Mouse (Mus musculus) spleen, adult 12 weeks (tissue): Measurements from ENCODE around the gene Gm9945.
A peak's percentile ranks its signal among the peaks of the same experiment; 100 is the strongest.

Experiments used
- DNase-seq: peaks from one replicate; pipeline ENCODE4 v3.0.0; 2022; ENCODE audit warnings: low spot score

Gm9945 gene

DNA sequence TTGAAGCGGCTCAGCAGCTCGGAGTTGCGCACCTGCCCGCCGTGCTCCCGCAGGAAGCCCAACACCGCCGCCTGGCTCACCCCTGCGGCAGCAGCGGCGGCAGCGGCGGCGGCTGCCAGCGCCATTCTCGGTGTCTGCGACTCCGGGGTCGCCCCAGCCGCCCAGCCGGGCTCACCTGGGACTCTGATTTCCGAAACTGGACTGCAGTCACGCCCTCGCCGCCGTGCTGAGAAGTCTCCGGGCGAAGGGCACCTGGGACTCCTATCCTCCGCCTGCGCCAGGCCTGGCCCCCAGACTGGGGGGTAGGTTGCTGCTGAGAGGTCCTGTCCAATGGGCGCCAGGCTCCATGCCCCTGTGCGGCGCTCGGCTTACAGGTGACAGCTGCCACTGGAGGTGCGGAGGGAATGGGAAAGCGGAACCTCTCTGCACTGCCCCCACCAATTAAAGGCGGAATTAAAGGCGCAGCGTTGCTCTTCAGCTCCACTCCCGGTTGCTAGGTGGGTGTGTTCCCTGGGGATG, at the start of gene Gm9945, which contains the start of gene Sowaha:
TSS of gene Gm9945 (plus strand) at position 384 of the 519 bp plus-strand sequence.
TSS of gene Sowaha (minus strand) at position 492 of the 519 bp plus-strand sequence.
- DNase-seq: peak; percentile 54

DNA sequence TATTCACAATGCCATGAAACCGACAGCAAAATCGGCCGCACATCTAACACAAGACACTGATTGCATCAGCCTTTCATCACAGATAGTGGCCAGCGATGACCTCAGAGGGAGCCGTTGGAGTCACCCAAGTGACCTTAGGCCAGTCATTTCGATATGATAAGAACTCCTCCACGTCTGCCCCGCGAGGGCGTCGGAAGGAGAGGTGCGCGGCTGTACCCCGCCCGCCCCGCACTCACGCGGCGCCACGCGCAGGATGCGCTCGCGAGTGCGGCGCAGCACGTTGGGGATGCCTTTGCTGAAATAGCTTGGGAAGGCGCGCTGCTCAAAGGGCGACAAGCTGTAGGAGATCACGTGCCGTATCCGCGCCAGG, 49.7 kb upstream of the Gm9945 start:
- no peak for DNase-seq

DNA sequence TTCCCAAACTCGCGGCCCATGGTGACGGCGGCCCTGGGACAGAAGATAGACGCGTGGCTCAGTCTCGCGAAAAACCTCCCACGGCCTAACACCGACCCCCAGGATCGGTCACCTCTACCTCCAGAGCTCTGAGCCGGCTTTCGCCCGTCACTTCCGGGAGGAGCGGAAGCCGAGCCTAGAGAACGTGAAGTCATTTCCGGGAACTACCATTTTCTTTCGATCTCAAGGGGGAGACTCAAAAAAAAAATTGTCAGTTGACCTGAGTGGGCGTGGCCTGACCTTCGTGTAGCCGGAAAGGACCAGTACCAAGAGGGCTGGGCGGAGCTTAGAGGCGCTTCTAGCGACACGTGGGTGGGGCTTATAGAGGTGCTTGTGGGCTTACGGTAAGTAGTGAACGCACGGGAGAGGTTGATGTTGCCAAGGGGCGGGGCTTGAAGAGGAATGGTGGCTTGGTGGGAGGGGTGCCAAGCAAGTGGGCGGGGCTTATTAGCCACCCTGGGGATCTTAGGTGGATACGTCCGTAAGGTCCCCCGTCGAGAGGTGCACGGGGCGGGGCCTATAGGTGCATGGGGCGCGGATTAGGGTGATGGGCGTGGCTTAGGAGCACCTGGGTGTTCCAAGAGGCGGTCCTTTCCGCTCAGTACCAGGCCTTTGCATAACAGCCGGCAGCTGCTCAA, 49.2 kb upstream of the Gm9945 start, which contains the start of the genes Uqcrq and Gdf9:
TSS of gene Uqcrq (minus strand) at position 162 of the 677 bp plus-strand sequence.
TSS of gene Gdf9 (plus strand) at position 354 of the 677 bp plus-strand sequence.
- DNase-seq: peak; percentile 96

DNA sequence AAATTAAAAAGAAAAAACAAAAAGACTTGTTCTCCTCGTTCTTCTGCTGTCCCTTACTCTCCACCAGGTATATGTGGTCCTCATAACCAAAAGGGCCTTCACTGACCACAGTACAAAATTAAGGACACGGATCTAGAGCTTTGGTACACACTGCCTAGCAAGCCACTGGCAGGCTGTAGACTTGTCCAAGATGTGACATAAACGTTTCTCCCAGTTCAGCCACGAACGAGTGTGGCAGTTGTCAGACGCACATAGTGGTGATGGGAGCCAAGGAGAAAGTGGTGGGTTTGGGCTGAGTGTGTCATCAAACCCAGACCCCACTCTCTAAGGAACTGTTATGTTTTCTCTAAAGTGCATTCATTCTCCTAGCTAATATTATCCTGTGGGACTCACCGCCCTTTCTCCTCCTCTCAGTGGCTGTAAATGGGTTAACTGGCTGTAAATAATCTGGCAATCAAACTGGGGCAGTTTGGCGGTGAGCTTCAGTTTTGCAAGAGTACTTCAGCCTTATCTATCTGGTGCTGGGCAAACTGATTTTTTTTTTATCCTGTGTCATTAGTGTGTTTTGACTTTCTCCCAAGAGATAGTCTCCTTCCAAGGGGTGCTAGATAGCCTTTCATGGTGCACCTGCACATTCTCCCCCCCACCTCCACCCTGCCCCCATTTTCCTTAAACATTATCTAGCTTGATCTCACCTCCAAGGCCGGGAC, 48.5 kb upstream of the Gm9945 start:
- DNase-seq: no peak

DNA sequence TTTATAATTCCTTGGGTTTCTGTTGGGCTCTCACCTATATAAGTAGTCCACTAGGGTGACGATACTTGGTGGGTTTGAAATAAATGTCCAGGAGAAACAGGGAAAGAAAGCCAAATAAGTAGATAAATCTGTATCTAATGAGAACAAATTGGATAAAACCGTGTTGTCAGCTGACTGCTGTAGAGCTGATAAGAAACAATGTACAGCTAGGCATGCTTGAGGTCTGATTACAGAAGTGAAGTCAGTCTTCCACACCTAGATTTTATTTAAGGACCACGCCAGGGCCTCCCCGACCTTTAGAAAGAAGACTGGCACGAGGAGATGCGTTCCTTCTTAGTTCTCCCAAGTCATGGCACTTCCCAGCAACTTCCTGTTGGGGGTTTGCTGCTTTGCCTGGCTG, 46.9 kb upstream of the Gm9945 start:
- no peak for DNase-seq

DNA sequence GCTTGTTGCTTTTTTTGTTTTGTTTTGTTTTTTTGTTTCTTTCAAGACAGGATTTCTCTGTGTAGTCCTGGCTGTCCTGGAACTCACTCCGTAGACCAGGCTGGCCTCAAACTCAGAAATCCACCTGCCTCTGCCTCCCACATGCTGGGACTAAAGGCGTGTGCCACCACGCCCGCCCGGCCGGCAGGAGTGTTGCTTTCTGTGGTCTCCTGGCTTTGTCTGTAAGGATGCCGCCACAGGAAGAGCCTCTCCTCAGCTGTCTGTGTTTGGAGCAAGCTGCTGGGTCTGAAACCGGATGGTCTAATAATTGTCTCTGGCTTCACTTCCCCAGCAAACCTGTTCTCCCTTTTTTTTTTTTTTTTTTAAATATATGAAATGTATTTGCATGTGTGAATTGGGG, 44.5 kb upstream of the Gm9945 start:
- no peak for DNase-seq

DNA sequence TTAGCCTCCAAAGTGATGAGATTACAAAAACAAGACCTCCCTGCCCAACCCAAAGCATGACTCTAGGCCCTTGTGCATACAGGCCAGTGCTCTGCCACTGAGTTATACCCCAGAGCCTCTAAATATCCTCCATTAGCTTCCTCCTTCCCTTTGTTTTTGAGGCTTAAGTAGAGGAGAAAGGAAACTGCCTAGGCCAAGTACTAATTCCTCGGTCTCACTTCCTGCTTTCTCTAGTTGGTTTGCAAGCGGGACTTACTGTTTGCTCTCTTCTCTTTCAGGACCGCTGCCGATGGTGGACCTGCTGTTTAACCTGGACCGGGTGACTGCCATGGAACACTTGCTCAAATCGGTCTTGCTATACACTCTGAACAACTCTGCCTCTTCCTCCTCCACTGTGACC, 43.6 kb upstream of the Gm9945 start:
- DNase-seq: no peak

DNA sequence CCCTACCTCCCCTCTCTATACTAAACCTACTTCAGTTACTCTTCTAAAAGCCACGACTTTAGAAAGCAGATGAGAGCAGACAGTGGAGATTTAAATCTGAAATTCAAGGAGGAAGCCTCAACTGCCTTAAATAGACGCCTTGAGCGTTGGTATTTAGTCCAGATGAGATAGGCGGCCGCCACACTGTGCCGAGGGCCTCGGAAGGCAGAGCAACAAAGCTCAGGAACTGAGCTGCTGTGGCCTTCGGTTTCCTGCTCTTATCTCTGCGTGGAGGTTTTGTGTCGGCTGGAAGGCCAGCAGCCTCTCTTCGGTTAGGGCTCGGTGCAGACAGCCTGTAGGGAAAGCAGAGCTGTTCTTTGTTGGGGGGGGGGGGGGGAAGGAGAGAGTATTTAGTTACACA, 38.0 kb upstream of the Gm9945 start:
- no peak for DNase-seq

DNA sequence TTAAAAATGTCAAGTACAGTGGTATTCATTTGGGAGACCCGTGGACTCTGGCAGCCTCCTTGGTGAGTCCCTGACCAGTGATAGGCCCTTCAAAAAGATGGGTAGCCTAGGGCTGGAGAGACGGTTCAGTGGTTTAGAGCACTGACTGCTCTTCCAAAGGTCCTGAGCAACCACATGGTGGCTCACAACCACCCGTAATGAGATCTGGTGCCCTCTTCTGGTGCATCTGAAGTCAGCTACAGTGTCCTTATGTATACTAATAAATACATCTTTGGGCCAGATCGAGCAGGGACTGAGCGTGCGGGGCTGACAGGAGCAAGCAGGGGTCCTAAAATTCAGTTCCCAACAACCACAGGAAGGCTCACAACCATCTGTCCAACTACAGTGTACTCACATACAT, 36.1 kb upstream of the Gm9945 start:
- no peak for DNase-seq

DNA sequence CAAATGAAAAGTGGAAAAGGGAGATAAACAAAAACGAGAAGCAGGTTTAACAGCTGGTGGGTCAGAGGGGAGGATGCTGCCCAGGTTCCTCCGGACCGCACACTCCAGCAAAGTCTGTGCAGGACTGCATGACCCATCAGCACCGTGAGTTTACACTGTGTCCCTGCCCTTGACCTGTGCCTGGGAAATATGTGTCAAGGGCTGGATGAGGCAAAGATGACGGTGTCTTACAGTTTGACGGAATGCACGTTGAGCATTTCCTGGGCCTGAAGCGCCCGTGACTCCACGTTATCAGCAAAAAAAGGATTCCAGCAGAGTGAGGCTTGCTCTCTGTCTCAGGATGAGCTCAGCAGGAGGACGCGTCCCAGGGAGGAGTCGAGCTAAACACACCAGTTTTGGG, 34.4 kb upstream of the Gm9945 start:
- DNase-seq: no peak

DNA sequence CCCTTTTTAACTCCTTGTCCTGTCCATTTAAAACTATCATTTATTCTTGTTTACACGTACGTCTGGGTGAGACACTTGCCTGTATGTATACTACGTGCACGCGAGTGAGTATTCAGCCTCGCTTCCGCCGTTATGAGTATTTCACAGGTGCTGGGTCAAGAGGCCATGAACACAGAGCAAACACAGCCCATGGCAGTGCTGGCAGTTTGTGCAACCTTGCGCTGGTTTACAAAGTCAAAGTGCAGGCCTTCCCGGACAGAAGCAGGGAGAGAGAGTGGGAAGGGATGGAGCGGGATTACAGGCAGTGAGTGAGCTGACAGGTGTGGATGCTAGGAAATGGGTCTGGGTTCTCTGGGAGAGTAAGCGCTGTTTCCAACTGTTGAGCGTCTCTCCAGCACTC, 33.8 kb upstream of the Gm9945 start:
- no peak for DNase-seq

DNA sequence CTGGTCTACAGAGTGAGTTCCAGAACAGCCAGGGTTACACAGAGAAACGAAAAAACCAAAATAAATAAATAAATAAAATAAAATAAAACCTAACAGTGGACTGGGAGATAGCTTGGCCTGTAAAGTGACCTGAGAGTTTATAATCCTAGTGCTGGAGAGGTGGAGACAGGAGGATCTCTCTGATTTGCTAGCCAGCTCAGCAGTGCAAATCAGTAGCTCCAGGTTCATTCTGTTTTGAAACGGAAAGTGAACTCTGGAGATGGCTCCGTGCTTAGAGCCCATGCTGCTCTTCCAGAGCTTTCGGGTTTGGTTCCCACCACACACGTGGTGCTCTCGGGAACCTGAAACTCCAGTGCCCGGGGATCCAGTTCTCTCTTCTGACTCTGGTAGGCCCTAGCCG, 32.0 kb upstream of the Gm9945 start:
- DNase-seq: no peak

DNA sequence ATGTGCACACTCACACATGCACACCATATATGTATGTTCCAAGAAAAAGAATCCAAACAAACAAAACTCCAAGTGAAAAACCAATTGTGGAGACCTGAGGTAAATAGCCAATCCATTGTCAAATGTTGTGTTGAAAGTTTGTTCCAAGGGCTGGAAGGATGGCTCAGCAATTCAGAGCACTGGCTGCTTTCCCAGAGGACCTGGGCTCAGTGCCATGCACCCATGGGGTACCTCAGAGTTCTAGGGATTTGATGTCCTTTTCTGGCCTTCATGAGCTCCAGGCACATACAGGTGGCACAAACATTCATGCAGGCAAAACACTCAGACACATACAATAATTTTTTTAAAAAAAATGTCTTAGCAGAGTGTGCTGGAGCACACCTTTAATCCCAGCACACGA, 31.4 kb upstream of the Gm9945 start:
- no peak for DNase-seq

DNA sequence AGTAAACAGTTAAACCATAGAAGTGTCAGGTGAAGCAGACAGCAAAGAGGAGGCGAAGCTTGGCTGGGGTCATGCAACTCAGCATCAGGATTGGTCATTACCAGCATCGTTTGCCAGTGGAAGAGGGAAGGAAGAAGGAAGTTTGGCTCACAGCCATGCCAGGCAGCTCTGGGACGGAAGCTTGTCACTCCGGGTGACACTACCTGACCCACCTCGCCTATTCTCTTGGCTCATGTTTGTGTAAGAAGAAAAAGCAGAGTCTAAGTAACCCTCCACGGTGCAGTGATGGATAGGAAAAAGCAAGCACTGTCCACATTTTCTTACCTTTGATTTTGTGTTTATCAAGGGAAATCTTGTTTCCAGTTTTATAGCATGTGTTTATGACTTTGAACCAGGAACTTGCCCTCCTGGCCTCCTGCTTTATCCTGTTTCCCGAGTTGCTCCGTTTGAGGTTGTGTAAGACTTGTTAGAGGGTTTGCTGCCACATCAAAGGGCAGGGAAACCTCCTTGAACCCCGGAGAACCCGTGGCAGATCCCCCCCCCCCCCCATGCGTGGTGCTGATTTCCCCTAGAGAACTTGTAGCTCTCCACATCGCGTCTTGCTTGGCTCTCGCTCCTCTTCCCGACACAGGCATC, 29.8 kb upstream of the Gm9945 start:
- no peak for DNase-seq

DNA sequence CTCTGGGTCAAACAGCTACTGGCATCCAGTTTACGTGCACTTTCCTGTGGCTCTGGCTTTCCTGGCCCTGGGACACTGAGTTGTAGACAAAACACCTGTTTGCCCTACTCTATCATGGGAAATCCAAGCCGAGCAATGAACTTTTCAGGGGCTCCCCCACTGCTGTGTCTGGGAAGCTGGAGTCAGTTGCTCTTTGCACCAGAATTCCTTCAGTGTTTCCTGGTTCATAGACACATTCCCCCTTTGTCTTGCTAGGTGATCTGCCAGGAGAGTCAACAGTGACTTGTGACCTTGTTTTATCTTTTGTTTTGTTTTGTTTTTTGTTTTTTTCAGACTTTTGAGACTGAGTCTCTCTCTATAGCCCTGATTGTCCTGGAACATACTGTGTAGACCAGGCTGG, 28.6 kb upstream of the Gm9945 start:
- no peak for DNase-seq

DNA sequence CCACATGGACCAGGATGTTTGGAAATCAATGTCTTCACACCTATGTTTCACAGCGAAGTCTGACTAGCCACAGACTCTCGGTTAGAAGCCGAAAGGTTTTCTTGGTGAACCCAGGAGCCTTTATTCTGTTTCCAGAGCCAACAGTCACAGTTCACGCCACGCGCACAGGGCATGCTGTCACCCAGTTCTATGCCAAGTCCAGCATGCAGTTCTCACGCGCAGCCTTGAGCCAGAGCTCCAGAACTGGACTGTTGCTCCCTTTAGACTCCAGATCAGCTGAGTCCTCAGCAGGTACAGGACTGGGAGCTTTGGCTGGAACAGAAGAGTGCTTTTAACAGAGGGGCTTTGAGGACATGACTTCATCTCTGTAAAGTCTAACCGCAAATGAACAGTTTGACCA, 27.6 kb upstream of the Gm9945 start:
- no peak for DNase-seq

DNA sequence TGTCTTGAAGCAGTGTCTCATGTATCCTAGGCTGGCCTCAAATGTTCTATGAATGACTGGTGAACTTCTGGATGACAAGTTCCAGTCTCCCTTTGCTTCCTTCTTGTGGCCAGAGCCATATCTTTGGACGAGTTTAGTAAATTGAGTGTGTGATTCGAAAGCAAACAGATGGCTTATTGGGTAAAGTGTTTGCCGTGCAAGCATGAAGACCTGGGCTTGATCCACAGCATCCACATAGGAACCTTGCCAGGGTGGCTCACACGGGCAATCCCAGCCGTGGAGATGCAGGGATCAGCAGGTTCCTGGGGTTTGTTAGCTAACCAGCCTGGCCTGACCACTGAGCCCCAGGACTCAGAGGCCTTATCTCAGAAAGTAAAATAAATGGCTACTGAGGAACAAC, 26.9 kb upstream of the Gm9945 start:
- DNase-seq: no peak

DNA sequence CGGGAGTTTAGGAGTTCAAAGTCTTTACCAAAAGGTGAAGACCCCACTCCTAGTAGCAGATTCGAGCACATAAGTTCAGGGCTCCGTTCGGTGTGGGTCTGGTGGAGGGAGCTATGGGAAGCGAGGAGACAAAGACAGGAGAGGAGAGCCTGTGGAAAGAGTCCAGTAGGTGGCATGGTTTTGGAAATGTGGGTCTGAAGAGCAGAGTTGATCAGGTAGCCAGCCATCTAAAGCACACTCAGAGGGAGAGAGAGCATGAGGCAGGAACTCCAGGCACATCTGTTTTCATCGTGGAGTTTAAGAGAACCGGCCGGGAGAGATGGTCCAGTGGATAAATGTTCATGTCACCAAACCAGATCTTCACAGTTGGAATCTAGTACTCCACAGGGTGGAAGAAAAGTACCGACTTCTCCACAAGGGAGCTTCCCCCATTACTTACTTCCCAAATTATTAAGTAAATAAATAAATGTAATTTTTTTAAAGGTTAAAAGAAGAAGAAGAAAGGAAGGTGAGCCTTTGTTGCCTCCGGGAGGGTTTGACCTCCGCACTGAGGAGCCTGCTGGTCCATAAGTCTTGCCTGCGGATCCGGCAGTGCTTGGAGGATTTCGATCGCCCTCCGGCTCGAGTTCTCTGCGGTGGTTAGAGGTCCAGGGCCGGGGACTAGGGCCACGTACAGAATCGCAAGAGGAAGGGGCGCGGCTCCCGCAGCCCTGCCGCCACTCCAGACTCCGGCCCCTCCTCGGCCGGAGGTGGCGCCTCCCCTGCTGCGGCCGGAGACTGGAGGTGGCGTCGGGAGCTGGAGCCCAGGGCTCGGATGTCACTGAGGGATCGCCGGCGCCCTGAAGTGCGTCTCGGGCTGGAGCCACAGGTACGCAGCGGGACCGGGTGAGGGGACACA, 23.2 kb upstream of the Gm9945 start, which contains the start of the genes Gm10447 and Shroom1:
TSS of gene Gm10447 (minus strand) at position 637 of the 898 bp plus-strand sequence.
TSS of gene Shroom1 (plus strand) at position 732 of the 898 bp plus-strand sequence.
- DNase-seq: no peak

DNA sequence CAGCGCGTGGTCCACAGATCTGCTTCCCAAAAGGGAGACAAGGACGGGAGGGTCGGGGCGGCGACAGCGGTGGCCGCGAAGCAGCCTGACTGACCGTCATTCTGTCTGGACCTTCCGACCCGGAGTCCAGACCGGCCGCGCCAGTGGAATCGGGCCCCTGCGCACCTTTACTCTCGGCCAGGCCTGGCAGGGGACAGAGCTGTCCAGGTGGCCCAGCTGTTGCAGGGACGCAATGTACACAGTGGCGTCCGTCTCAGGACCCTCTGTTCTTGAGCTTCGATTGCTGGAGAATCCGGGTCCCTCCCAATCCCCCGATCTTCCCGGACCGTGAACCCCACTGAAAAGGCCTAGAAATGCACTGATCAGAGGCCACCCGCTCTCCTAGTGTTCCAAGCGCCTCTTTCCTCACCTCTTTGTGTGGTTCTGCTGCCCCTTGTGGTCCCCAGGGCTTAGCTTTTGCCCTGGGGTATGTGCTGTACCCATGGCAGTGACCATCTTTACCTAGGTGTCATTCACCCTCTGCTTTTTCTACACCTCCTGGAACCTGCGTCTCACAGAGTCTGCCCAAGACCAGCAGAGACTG, 22.5 kb upstream of the Gm9945 start:
- DNase-seq: no peak

DNA sequence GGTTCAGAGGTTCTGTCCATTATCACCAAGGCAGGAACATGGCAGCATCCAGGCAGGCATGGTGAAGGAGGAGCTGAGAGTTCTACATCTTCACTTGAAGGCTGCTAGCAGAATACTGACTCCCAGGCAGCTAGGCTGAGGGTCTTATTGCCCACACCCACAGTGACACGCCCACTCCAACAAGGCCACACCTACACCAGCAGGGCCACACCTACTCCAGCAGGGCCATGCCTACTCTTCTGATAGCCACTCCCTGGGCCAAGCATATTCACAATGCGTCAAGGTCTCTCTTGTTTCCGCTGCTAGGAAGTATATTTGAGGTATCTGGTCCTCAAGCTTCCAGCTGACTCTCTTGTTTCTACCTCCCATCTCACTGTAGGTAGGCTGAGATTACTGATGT, 21.0 kb upstream of the Gm9945 start:
- DNase-seq: no peak

DNA sequence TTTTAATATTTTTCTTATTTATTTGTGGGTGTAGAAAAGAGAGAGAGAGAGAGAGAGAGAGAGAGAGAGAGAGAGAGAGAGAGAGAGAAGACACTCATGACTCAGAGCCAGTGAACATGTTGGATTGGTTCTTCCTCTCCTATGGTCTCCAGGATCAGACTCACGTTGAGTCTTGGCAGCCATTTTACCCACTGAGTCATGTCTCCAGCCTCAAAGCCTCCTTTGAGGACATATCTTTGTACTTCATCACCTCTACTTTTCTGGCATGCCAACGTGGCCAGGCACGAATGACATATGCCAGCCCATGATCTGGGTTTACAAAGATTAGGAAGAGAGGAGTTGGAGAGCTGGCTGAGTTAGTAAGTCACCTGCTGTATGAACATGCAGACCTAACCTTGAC, 19.8 kb upstream of the Gm9945 start:
- no peak for DNase-seq
